Comparison of ENCODE assay signal across 9 mouse cellular contexts in the genomic region with DNA sequence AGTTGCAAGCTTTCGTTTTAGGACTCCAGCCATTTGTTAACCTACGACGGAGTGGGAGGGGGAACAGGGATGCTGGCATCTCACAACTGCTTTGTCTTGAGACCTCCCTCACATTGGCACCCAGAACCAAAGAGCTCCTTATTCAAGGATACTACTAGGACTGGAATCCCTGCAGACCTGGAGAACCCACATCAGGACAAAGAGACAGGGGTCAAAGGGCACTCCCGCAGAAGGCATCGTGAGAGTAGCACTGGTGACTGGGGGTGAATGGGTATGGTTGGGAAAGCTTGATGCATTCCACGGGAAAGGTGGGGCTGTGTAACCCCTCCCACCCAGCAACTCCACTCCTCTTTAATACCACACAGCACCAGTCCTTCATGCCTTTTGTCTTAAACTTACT. TPM values are rescaled to one million over a fixed set of nuclear protein-coding genes. Genes with fewer than 3 reads are reported as not detected.
A peak's percentile ranks its signal among the peaks of the same experiment; 100 is the strongest.
DNase-seq lines count a peak whose midpoint lies in the region; ATAC-seq and TF ChIP-seq lines count a peak whose summit lies in the region.
"Had no signal": no experiment of that assay in that cellular context is flagged by ENCODE, and none has a peak within 500 bp of the region (broad histone marks: within the 10 kb centered on the region; RNA-seq: fewer than 3 reads in every experiment).

No protein-coding gene starts in this region.

- TF ChIP-seq POLR2A in limb, embryonic 14.5 days (IDR thresholded peaks at IDR 0.05; ENCODE audit: borderline replicate concordance, extremely low read depth, insufficient read depth, insufficient read length): no peak

- no peak for DNase-seq in embryonic facial prominence, embryonic 10.5 days (ENCODE audit: low spot score)
- DNase-seq in 3T3-L1 (ENCODE audit: low read depth, low spot score): peak; percentile 58
- DNase-seq in hindbrain, embryonic 14.5 days (ENCODE audit: low spot score): no peak
- no peak for DNase-seq in limb, embryonic 14.5 days (ENCODE audit: low spot score)
- no peak for DNase-seq in thymus, postnatal 10 days (ENCODE audit: low spot score in 2 of 2)
- DNase-seq in thymus, postnatal 25 days: no peak
- DNase-seq in testis, postnatal 14 days (ENCODE audit: low spot score): no peak

- no peaks in the 10 kb centered on the region for H3K27me3 ChIP-seq in embryonic facial prominence, embryonic 12.5 days
- H3K27me3 ChIP-seq in embryonic facial prominence, embryonic 10.5 days (replicated peaks; ENCODE audit: low read depth, poor library complexity, severe bottlenecking): 0 out of 2 replicates have a peak, but pooled peaks cover 3% of the 10 kb centered on the region
- no peaks in the 10 kb centered on the region for H3K27me3 ChIP-seq in hindbrain, embryonic 14.5 days (ENCODE audit: control insufficient read depth, insufficient read depth, low read length)
- H3K27me3 ChIP-seq in limb, embryonic 14.5 days (ENCODE audit: control insufficient read depth, insufficient read depth, low read length): no peaks in the 10 kb centered on the region

- 58% methylated on average over 6 of the region's 6 CpGs for WGBS in embryonic facial prominence, embryonic 12.5 days
- 56% methylated on average over 6 of the region's 6 CpGs for WGBS in embryonic facial prominence, embryonic 10.5 days
- 39% methylated on average over 6 of the region's 6 CpGs for WGBS in hindbrain, embryonic 14.5 days
- 45% methylated on average over 6 of the region's 6 CpGs for WGBS in limb, embryonic 14.5 days

- H3K9me3 ChIP-seq in embryonic facial prominence, embryonic 12.5 days: no peaks in the 10 kb centered on the region
- no peaks in the 10 kb centered on the region for H3K9me3 ChIP-seq in embryonic facial prominence, embryonic 10.5 days
- no peaks in the 10 kb centered on the region for H3K9me3 ChIP-seq in hindbrain, embryonic 14.5 days (ENCODE audit: control insufficient read depth, low read length)
- H3K9me3 ChIP-seq in limb, embryonic 14.5 days (ENCODE audit: control insufficient read depth, low read length): no peaks in the 10 kb centered on the region
- H3K9me3 ChIP-seq: midbrain, embryonic 12.5 days had no signal

- H3K9ac ChIP-seq in embryonic facial prominence, embryonic 12.5 days: no peak overlapping the region
- no peak overlapping the region for H3K9ac ChIP-seq in hindbrain, embryonic 14.5 days
- H3K9ac ChIP-seq in limb, embryonic 14.5 days (ENCODE audit: low read depth, low read length, severe bottlenecking): no peak overlapping the region
- H3K9ac ChIP-seq: midbrain, embryonic 12.5 days had no signal

- no peak for ATAC-seq in embryonic facial prominence, embryonic 12.5 days (ENCODE audit: insufficient number of reproducible peaks, insufficient read depth, low FRiP score, low TSS enrichment)
- ATAC-seq in hindbrain, embryonic 14.5 days (ENCODE audit: low FRiP score): no peak
- ATAC-seq in limb, embryonic 14.5 days (ENCODE audit: low FRiP score, low read depth): no peak

- no peak overlapping the region for H3K4me3 ChIP-seq in embryonic facial prominence, embryonic 12.5 days
- H3K4me3 ChIP-seq in embryonic facial prominence, embryonic 10.5 days: no peak overlapping the region
- no peak overlapping the region for H3K4me3 ChIP-seq in hindbrain, embryonic 14.5 days (replicated peaks; ENCODE audit: low read length)
- H3K4me3 ChIP-seq in limb, embryonic 14.5 days (replicated peaks; ENCODE audit: low read length): 0 out of 2 replicates have a peak overlapping the region, but pooled peaks have one; percentile 4
- H3K4me3 ChIP-seq: midbrain, embryonic 12.5 days had no signal

- peaks cover 10% of the 10 kb centered on the region; the same call in 1 of the 2 replicates for H3K4me1 ChIP-seq in embryonic facial prominence, embryonic 12.5 days
- peaks cover 42% of the 10 kb centered on the region for H3K4me1 ChIP-seq in embryonic facial prominence, embryonic 10.5 days
- 0 out of 2 replicates have a peak, but pooled peaks cover 4% of the 10 kb centered on the region for H3K4me1 ChIP-seq in hindbrain, embryonic 14.5 days (replicated peaks; ENCODE audit: control insufficient read depth, insufficient read depth, low read length)
- peaks cover 33% of the 10 kb centered on the region for H3K4me1 ChIP-seq in limb, embryonic 14.5 days (ENCODE audit: control insufficient read depth, insufficient read depth, low read length)

- H3K36me3 ChIP-seq in embryonic facial prominence, embryonic 12.5 days: no peaks in the 10 kb centered on the region
- H3K36me3 ChIP-seq in embryonic facial prominence, embryonic 10.5 days (replicated peaks): no peaks in the 10 kb centered on the region
- no peaks in the 10 kb centered on the region for H3K36me3 ChIP-seq in hindbrain, embryonic 14.5 days (replicated peaks; ENCODE audit: control insufficient read depth, insufficient read depth)
- H3K36me3 ChIP-seq in limb, embryonic 14.5 days (ENCODE audit: control insufficient read depth, insufficient read depth, low read length): no peaks in the 10 kb centered on the region
- H3K36me3 ChIP-seq: midbrain, embryonic 12.5 days had no signal

- H3K4me2 ChIP-seq in embryonic facial prominence, embryonic 12.5 days (replicated peaks): no peak overlapping the region
- H3K4me2 ChIP-seq in hindbrain, embryonic 14.5 days (replicated peaks): peak overlapping the region; percentile 22
- H3K4me2 ChIP-seq in limb, embryonic 14.5 days (replicated peaks; ENCODE audit: low read depth, low read length, severe bottlenecking): peak overlapping the region; percentile 36
- H3K4me2 ChIP-seq: midbrain, embryonic 12.5 days had no signal

- H3K27ac ChIP-seq in embryonic facial prominence, embryonic 12.5 days: 0 out of 2 replicates have a peak overlapping the region, but pooled peaks have one; percentile 64
- H3K27ac ChIP-seq in embryonic facial prominence, embryonic 10.5 days (replicated peaks): no peak overlapping the region; the same call in 1 of the 2 replicates
- H3K27ac ChIP-seq in hindbrain, embryonic 14.5 days: peak overlapping the region; percentile 63
- peak overlapping the region; percentile 82 for H3K27ac ChIP-seq in limb, embryonic 14.5 days (replicated peaks; ENCODE audit: low read depth, low read length)
- H3K27ac ChIP-seq: midbrain, embryonic 12.5 days had no signal

RNA-seq across cellular contexts. Expression of gene Lgalsl, which starts 29.0 kb away (rescaled TPM):
- 43.1 and 44.6 TPM in 2 replicates for polyA plus RNA-seq in embryonic facial prominence, embryonic 12.5 days (2016; fragmentation: Nextera tagmentation; extraction: Ambion mirVana)
- polyA plus RNA-seq in embryonic facial prominence, embryonic 10.5 days (2016; fragmentation: Nextera tagmentation; extraction: Ambion mirVana): 28.7 and 30.2 TPM in 2 replicates
- 62.6 and 88.1 TPM in 2 replicates for polyA plus RNA-seq in hindbrain, embryonic 14.5 days (2014; fragmentation: Nextera tagmentation; extraction: Ambion mirVana)
- 24.9 and 25.5 TPM in 2 replicates for polyA plus RNA-seq in limb, embryonic 14.5 days (2012; rRNA removed)
- polyA plus RNA-seq in limb, embryonic 14.5 days (2014; fragmentation: Nextera tagmentation; extraction: Ambion mirVana): 52.0 and 52.2 TPM in 2 replicates
